Mouse (Mus musculus) CH12.LX (cell line): ENCODE measurements at regions not wholly inside any gene's neighbourhood (a gene's known extent, or its start where the extent isn't known, plus 50 kb on each side); places are given as distances from the start of the nearest gene placed in this dataset.

Source experiments
- DNase-seq: peaks from one replicate; pipeline ENCODE4 v3.0.0-alpha.2; 2013; ENCODE audit errors: extremely low read depth
- H3K27ac ChIP-seq: 2 replicates; pipeline ENCODE4 v1.5.1; 2012; ENCODE audit warnings: low read depth, mild to moderate bottlenecking, control low read depth, moderate library complexity; ENCODE audit not compliant: insufficient read depth
- H3K27me3 ChIP-seq: replicated peaks from 2 replicates; pipeline ENCODE3; 2012; ENCODE audit warnings: inconsistent platforms
- H3K36me3 ChIP-seq, 2 experiments: replicated peaks in 1 of 2; 2 replicates each; pipeline versions ENCODE3 to v1.6.1; 2012; ENCODE audit warnings: inconsistent platforms in 1 of 2, low read length in 1 of 2, mild to moderate bottlenecking in 1 of 2, mixed read lengths in 1 of 2, moderate library complexity in 1 of 2; ENCODE audit not compliant: control insufficient read depth in 1 of 2, insufficient read depth in 1 of 2
- H3K4me1 ChIP-seq, 2 experiments: 2 replicates each; pipeline ENCODE4 v1.6.1; 2012; ENCODE audit warnings: inconsistent platforms in 1 of 2, moderate library complexity in 1 of 2; ENCODE audit not compliant: insufficient read depth in 2 of 2, control insufficient read depth in 1 of 2
- H3K4me2 ChIP-seq: 2 replicates; pipeline ENCODE4 v1.6.1; 2012; ENCODE audit warnings: low read depth, mild to moderate bottlenecking, control low read depth; ENCODE audit not compliant: poor library complexity, insufficient read depth, severe bottlenecking
- H3K4me3 ChIP-seq, 3 experiments: fragments of 150-350 bp in 1 of 3; sonication (generic) in 1 of 3; replicated peaks in 1 of 3; 2 replicates each; pipeline versions ENCODE3 to v1.5.1; 2011 to 2012; ENCODE audit warnings: low read depth in 2 of 3, low read length in 2 of 3, mild to moderate bottlenecking in 2 of 3, moderate library complexity in 2 of 3, control low read depth in 1 of 3, improper control_type of control experiment in 1 of 3, inconsistent platforms in 1 of 3, mixed read lengths in 1 of 3; ENCODE audit not compliant: poor library complexity in 1 of 3
- H3K79me2 ChIP-seq: replicated peaks from 2 replicates; pipeline ENCODE4 v1.6.1; 2012; ENCODE audit warnings: mild to moderate bottlenecking, moderate library complexity; ENCODE audit not compliant: control insufficient read depth, poor library complexity, insufficient read depth, severe bottlenecking; ENCODE audit errors: extremely low read depth
- H3K9ac ChIP-seq: 2 replicates; pipeline ENCODE4 v1.6.1; 2012; ENCODE audit warnings: low read depth, mild to moderate bottlenecking, control low read depth, moderate library complexity; ENCODE audit not compliant: insufficient read depth
- H3K9me3 ChIP-seq: replicated peaks from 2 replicates; pipeline ENCODE3; 2012; ENCODE audit warnings: low read length, inconsistent platforms, mixed read lengths
- ELF1 ChIP-seq: IDR thresholded peaks from 2 replicates; pipeline ENCODE4 v1.6.1; 2014; ENCODE audit warnings: low read depth, mild to moderate bottlenecking, inconsistent platforms, low read length, improper control_type of control experiment
- HCFC1 ChIP-seq: IDR thresholded peaks from 2 replicates; pipeline ENCODE4 v1.6.1; 2012; ENCODE audit warnings: low read depth, mild to moderate bottlenecking, inconsistent platforms, low read length, improper control_type of control experiment
- IRF4 ChIP-seq: IDR thresholded peaks from 2 replicates; pipeline ENCODE4 v1.6.1; 2014; ENCODE audit warnings: low read depth, mild to moderate bottlenecking, inconsistent platforms, low read length, improper control_type of control experiment
- JUND ChIP-seq: conservative IDR thresholded peaks from 2 replicates; pipeline ENCODE4 v1.6.1; 2011; ENCODE audit warnings: low read depth, low read length, improper control_type of control experiment
- MAZ ChIP-seq: IDR thresholded peaks from 2 replicates; pipeline ENCODE4 v1.6.1; 2012; ENCODE audit warnings: low read depth, mild to moderate bottlenecking, inconsistent platforms, low read length, improper control_type of control experiment, moderate library complexity
- MXI1 ChIP-seq: IDR thresholded peaks from 2 replicates; pipeline ENCODE4 v1.6.1; 2011; ENCODE audit warnings: mild to moderate bottlenecking, low read depth, low read length, improper control_type of control experiment
- NELFE ChIP-seq: IDR thresholded peaks from 2 replicates; pipeline ENCODE4 v1.6.1; 2011; ENCODE audit warnings: low read depth, low read length, improper control_type of control experiment
- NRF1 ChIP-seq: IDR thresholded peaks from 2 replicates; pipeline ENCODE4 v1.6.1; 2014; ENCODE audit warnings: low read depth, mild to moderate bottlenecking, inconsistent platforms, low read length, improper control_type of control experiment, moderate library complexity
- PAX5 ChIP-seq: IDR thresholded peaks from 2 replicates; pipeline ENCODE4 v1.6.1; 2012; ENCODE audit warnings: low read length, inconsistent platforms, mixed read lengths
- POLR2A ChIP-seq: IDR thresholded peaks from 2 replicates; pipeline ENCODE4 v1.6.1; 2011; ENCODE audit warnings: low read depth, mild to moderate bottlenecking, improper control_type of control experiment, low read length
- SMC3 ChIP-seq: IDR thresholded peaks from 2 replicates; pipeline ENCODE4 v1.6.1; 2011; ENCODE audit warnings: low read depth, low read length, improper control_type of control experiment
- TBP ChIP-seq: conservative IDR thresholded peaks from 2 replicates; pipeline ENCODE4 v1.6.1; 2011; ENCODE audit warnings: low read depth, low read length, improper control_type of control experiment
- TCF12 ChIP-seq: IDR thresholded peaks from 2 replicates; pipeline ENCODE4 v1.6.1; 2014; ENCODE audit warnings: low read depth, mild to moderate bottlenecking, inconsistent platforms, low read length, improper control_type of control experiment
- UBTF ChIP-seq: IDR thresholded peaks from 2 replicates; pipeline ENCODE4 v1.6.1; 2012; ENCODE audit warnings: low read depth, mild to moderate bottlenecking, inconsistent platforms, low read length, improper control_type of control experiment, moderate library complexity
- USF2 ChIP-seq: conservative IDR thresholded peaks from 2 replicates; pipeline ENCODE4 v1.6.1; 2011; ENCODE audit warnings: low read depth, low read length, improper control_type of control experiment
- ZC3H11A ChIP-seq: IDR thresholded peaks from 2 replicates; pipeline ENCODE4 v1.6.1; 2012; ENCODE audit warnings: low read depth, mild to moderate bottlenecking, inconsistent platforms, low read length, improper control_type of control experiment
- ZKSCAN1 ChIP-seq: IDR thresholded peaks from 2 replicates; pipeline ENCODE4 v1.6.1; 2012; ENCODE audit warnings: low read depth, inconsistent platforms, low read length, improper control_type of control experiment, borderline replicate concordance
- ZMIZ1 ChIP-seq: IDR thresholded peaks from 2 replicates; pipeline ENCODE4 v1.6.1; 2012; ENCODE audit warnings: low read depth, mild to moderate bottlenecking, inconsistent platforms, low read length, improper control_type of control experiment
- ZNF384 ChIP-seq: IDR thresholded peaks from 2 replicates; pipeline ENCODE4 v1.6.1; 2012; ENCODE audit warnings: low read depth, low read length, improper control_type of control experiment, inconsistent platforms
- dilution Hi-C: fragments of 300-500 bp; cut with MboI; formaldehyde crosslinking; loops from 2 replicates; pipeline ENCODE4 v1.14.3; 2020; ENCODE audit warnings: low sequenced_read_pairs; ENCODE audit not compliant: extremely low pct_unique_long_range_greater_than_20kb, extremely low pct_ligation_motif_present
- in situ Hi-C: fragments of 300-500 bp; cut with MboI; formaldehyde crosslinking; loops from 3 replicates; pipeline ENCODE4 v1.14.3; 2019; ENCODE audit warnings: low sequenced_read_pairs, low pct_ligation_motif_present, low pct_unique_long_range_greater_than_20kb, mixed read lengths

GRCm38 (mm10) chr1:168754196-168754595 lies 322.1 kb upstream of the Pbx1 start:
- H3K4me3 ChIP-seq: no peak overlapping the region
- dilution Hi-C loops: no loop called here
- in situ Hi-C loops: no loop called here

GRCm38 (mm10) chr1:168743435-168743834 lies 311.4 kb upstream of the Pbx1 start:
- in situ Hi-C loops (no loop called here), dilution Hi-C loops (no loop called here)
- no peak overlapping the region for H3K4me2 ChIP-seq
- H3K4me3 ChIP-seq: no peak overlapping the region
- no peaks in the 10 kb centered on the region for H3K36me3 ChIP-seq
- H3K27ac ChIP-seq: no peak overlapping the region
- peaks cover 52% of the 10 kb centered on the region for H3K9me3 ChIP-seq
- H3K79me2 ChIP-seq: no peaks in the 10 kb centered on the region
- no peaks in the 10 kb centered on the region for H3K4me1 ChIP-seq
- no peak overlapping the region for H3K9ac ChIP-seq
- DNase-seq: no peak
- no peaks in the 10 kb centered on the region for H3K27me3 ChIP-seq
- TF ChIP-seq UBTF (no peak), HCFC1 (no peak), USF2 (no peak), NRF1 (no peak), TCF12 (no peak), JUND (no peak), MAZ (no peak), IRF4 (no peak), TBP (no peak), MXI1 (no peak), ELF1 (no peak), POLR2A (no peak), SMC3 (no peak), ZKSCAN1 (no peak), NELFE (no peak), PAX5 (no peak), ZNF384 (no peak)

More at GRCm38 (mm10) chr1:168754196-168754595, 322.1 kb upstream of the Pbx1 start:
- Histone ChIP-seq H3K79me2 (no peaks in the 10 kb centered on the region), H3K36me3 (no peaks in the 10 kb centered on the region), H3K27ac (no peak overlapping the region), H3K4me2 (no peak overlapping the region), H3K9ac (no peak overlapping the region), H3K9me3 (peaks cover 32% of the 10 kb centered on the region), H3K27me3 (no peaks in the 10 kb centered on the region), H3K4me1 (no peaks in the 10 kb centered on the region)
- no peak for TF ChIP-seq ZC3H11A
- TF ChIP-seq ZKSCAN1: no peak
- no peak for TF ChIP-seq ZMIZ1
- no peak for DNase-seq
